Mouse (Mus musculus) myocyte (in vitro differentiated cells): ENCODE results near the gene Flcn.

ENCODE experiments used
- CEBPB ChIP-seq: IDR thresholded peaks from 2 replicates; pipeline ENCODE4 v1.6.1; 2011; ENCODE audit warnings: mild to moderate bottlenecking, moderate library complexity; ENCODE audit not compliant: poor library complexity, insufficient read depth, severe bottlenecking
- POLR2A ChIP-seq: IDR thresholded peaks from one replicate; pipeline ENCODE4 v1.6.1; 2011; ENCODE audit warnings: low read depth, mild to moderate bottlenecking, control low read depth, moderate library complexity; ENCODE audit not compliant: insufficient read length

DNA sequence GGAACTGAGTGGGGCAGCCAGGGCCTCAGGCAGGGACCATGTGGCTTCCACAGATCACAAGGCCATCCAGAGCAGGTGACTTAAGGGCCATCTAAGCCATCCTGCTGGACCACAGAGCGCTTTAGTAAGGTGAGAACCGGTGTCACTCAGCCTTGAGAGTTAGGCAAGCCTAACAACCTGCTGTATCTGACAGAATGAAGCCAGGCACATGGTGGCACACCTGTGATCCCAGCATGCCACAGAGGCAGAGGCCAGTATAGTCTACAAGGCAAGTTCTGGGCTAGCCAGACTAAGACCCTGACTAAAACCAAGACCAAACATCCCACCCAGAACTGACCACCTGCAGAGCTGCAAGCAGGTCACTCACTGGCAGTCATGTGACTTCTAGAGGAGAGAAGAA, 4.2 kb downstream of the Flcn start:
- no peak for TF ChIP-seq POLR2A
- TF ChIP-seq CEBPB, result no peak
